Mouse (Mus musculus): Measurements from ENCODE around the gene Olfr462.

DNA sequence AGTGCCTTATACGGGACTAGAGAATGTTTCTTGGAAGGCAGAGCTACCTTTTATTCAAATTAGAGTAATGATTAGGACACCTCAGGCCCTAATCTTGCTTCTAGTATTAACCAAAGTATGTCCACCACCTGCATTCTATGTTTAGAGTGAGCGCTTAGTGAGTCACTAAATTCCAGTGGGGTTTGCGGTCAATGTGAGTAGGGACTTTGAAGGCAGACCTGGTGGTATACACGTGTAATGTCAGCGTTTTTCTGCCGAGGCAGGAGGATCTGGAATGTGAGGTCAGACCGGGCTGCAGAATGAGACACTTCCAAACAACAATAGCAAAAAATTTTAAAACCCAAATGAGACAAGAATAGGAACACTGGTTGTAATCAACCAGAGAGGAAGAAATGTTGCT lies 37.5 kb downstream of the Olfr462 start:
- TF ChIP-seq CTCF (IDR thresholded peaks at IDR 0.05; ENCODE audit: borderline replicate concordance, insufficient read depth, low read length) (no peak), POLR2A (IDR thresholded peaks at IDR 0.05; ENCODE audit: low read depth, low read length) (no peak)

Data from embryonic fibroblast, embryonic 13.5 days (primary cell).